Mouse (Mus musculus) CH12.LX (cell line): ENCODE measurements around the gene Per1. TPM values are rescaled to one million over a fixed set of nuclear protein-coding genes. Genes with fewer than 3 reads are reported as not detected.
A peak's percentile ranks its signal among the peaks of the same experiment; 100 is the strongest.

ENCODE experiments used
- DNase-seq: peaks from one replicate; pipeline ENCODE4 v3.0.0-alpha.2; 2013; ENCODE audit errors: extremely low read depth
- H3K27ac ChIP-seq: 2 replicates; pipeline ENCODE4 v1.5.1; 2012; ENCODE audit warnings: low read depth, mild to moderate bottlenecking, control low read depth, moderate library complexity; ENCODE audit not compliant: insufficient read depth
- H3K27me3 ChIP-seq: replicated peaks from 2 replicates; pipeline ENCODE3; 2012; ENCODE audit warnings: inconsistent platforms
- H3K36me3 ChIP-seq, 2 experiments: replicated peaks in 1 of 2; 2 replicates each; pipeline versions ENCODE3 to v1.6.1; 2012; ENCODE audit warnings: inconsistent platforms in 1 of 2, low read length in 1 of 2, mild to moderate bottlenecking in 1 of 2, mixed read lengths in 1 of 2, moderate library complexity in 1 of 2; ENCODE audit not compliant: control insufficient read depth in 1 of 2, insufficient read depth in 1 of 2
- H3K4me1 ChIP-seq, 2 experiments: 2 replicates each; pipeline ENCODE4 v1.6.1; 2012; ENCODE audit warnings: inconsistent platforms in 1 of 2, moderate library complexity in 1 of 2; ENCODE audit not compliant: insufficient read depth in 2 of 2, control insufficient read depth in 1 of 2
- H3K4me2 ChIP-seq: 2 replicates; pipeline ENCODE4 v1.6.1; 2012; ENCODE audit warnings: low read depth, mild to moderate bottlenecking, control low read depth; ENCODE audit not compliant: poor library complexity, insufficient read depth, severe bottlenecking
- H3K4me3 ChIP-seq, 3 experiments: fragments of 150-350 bp in 1 of 3; sonication (generic) in 1 of 3; replicated peaks in 1 of 3; 2 replicates each; pipeline versions ENCODE3 to v1.5.1; 2011 to 2012; ENCODE audit warnings: low read depth in 2 of 3, low read length in 2 of 3, mild to moderate bottlenecking in 2 of 3, moderate library complexity in 2 of 3, control low read depth in 1 of 3, improper control_type of control experiment in 1 of 3, inconsistent platforms in 1 of 3, mixed read lengths in 1 of 3; ENCODE audit not compliant: poor library complexity in 1 of 3
- H3K79me2 ChIP-seq: replicated peaks from 2 replicates; pipeline ENCODE4 v1.6.1; 2012; ENCODE audit warnings: mild to moderate bottlenecking, moderate library complexity; ENCODE audit not compliant: control insufficient read depth, poor library complexity, insufficient read depth, severe bottlenecking; ENCODE audit errors: extremely low read depth
- H3K9ac ChIP-seq: 2 replicates; pipeline ENCODE4 v1.6.1; 2012; ENCODE audit warnings: low read depth, mild to moderate bottlenecking, control low read depth, moderate library complexity; ENCODE audit not compliant: insufficient read depth
- H3K9me3 ChIP-seq: replicated peaks from 2 replicates; pipeline ENCODE3; 2012; ENCODE audit warnings: low read length, inconsistent platforms, mixed read lengths
- BHLHE40 ChIP-seq: IDR thresholded peaks from 2 replicates; pipeline ENCODE4 v1.6.1; 2011; ENCODE audit warnings: mild to moderate bottlenecking, low read depth, low read length, improper control_type of control experiment
- CHD1 ChIP-seq: IDR thresholded peaks from 2 replicates; pipeline ENCODE4 v1.6.1; 2012; ENCODE audit warnings: low read depth, low read length, improper control_type of control experiment, inconsistent platforms
- CHD2 ChIP-seq: IDR thresholded peaks from 2 replicates; pipeline ENCODE4 v1.6.1; 2011; ENCODE audit warnings: low read length, improper control_type of control experiment
- CTCF ChIP-seq, 2 experiments: IDR thresholded peaks in 1 of 2; conservative IDR thresholded peaks in 1 of 2; 2 replicates each; pipeline ENCODE4 v1.5.1; 2011 to 2012; ENCODE audit warnings: low read depth in 2 of 2, low read length in 2 of 2, improper control_type of control experiment in 1 of 2, inconsistent platforms in 1 of 2, mild to moderate bottlenecking in 1 of 2, moderate library complexity in 1 of 2
- E2F4 ChIP-seq: IDR thresholded peaks from 2 replicates; pipeline ENCODE4 v1.6.1; 2011; ENCODE audit warnings: low read depth, low read length, improper control_type of control experiment; ENCODE audit not compliant: insufficient replicate concordance
- ELF1 ChIP-seq: IDR thresholded peaks from 2 replicates; pipeline ENCODE4 v1.6.1; 2014; ENCODE audit warnings: low read depth, mild to moderate bottlenecking, inconsistent platforms, low read length, improper control_type of control experiment
- EP300 ChIP-seq: IDR thresholded peaks from 2 replicates; pipeline ENCODE4 v1.6.1; 2011; ENCODE audit warnings: low read length, improper control_type of control experiment
- ETS1 ChIP-seq: conservative IDR thresholded peaks from 2 replicates; pipeline ENCODE4 v1.6.1; 2012; ENCODE audit warnings: low read depth, mild to moderate bottlenecking, inconsistent platforms, low read length, improper control_type of control experiment, moderate library complexity
- GABPA ChIP-seq: IDR thresholded peaks from 2 replicates; pipeline ENCODE4 v1.6.1; 2012; ENCODE audit warnings: low read depth, low read length, improper control_type of control experiment, inconsistent platforms; ENCODE audit not compliant: insufficient replicate concordance
- HCFC1 ChIP-seq: IDR thresholded peaks from 2 replicates; pipeline ENCODE4 v1.6.1; 2012; ENCODE audit warnings: low read depth, mild to moderate bottlenecking, inconsistent platforms, low read length, improper control_type of control experiment
- IRF4 ChIP-seq: IDR thresholded peaks from 2 replicates; pipeline ENCODE4 v1.6.1; 2014; ENCODE audit warnings: low read depth, mild to moderate bottlenecking, inconsistent platforms, low read length, improper control_type of control experiment
- JUN ChIP-seq: IDR thresholded peaks from 2 replicates; pipeline ENCODE4 v1.6.1; 2011; ENCODE audit warnings: low read depth, mild to moderate bottlenecking, low read length, improper control_type of control experiment, moderate library complexity; ENCODE audit not compliant: insufficient read depth
- JUND ChIP-seq: conservative IDR thresholded peaks from 2 replicates; pipeline ENCODE4 v1.6.1; 2011; ENCODE audit warnings: low read depth, low read length, improper control_type of control experiment
- KAT2A ChIP-seq: IDR thresholded peaks from 2 replicates; pipeline ENCODE4 v1.6.1; 2012; ENCODE audit warnings: low read length, improper control_type of control experiment, inconsistent platforms; ENCODE audit not compliant: insufficient replicate concordance
- MAFK ChIP-seq: IDR thresholded peaks from 2 replicates; pipeline ENCODE4 v1.6.1; 2011; ENCODE audit warnings: low read length, improper control_type of control experiment; ENCODE audit not compliant: insufficient replicate concordance
- MAX ChIP-seq: IDR thresholded peaks from 2 replicates; pipeline ENCODE4 v1.6.1; 2011; ENCODE audit warnings: low read length, improper control_type of control experiment
- MAZ ChIP-seq: IDR thresholded peaks from 2 replicates; pipeline ENCODE4 v1.6.1; 2012; ENCODE audit warnings: low read depth, mild to moderate bottlenecking, inconsistent platforms, low read length, improper control_type of control experiment, moderate library complexity
- MEF2A ChIP-seq: IDR thresholded peaks from 2 replicates; pipeline ENCODE4 v1.6.1; 2014; ENCODE audit warnings: low read depth, mild to moderate bottlenecking, inconsistent platforms, low read length, improper control_type of control experiment, borderline replicate concordance
- MXI1 ChIP-seq: IDR thresholded peaks from 2 replicates; pipeline ENCODE4 v1.6.1; 2011; ENCODE audit warnings: mild to moderate bottlenecking, low read depth, low read length, improper control_type of control experiment
- MYC ChIP-seq: IDR thresholded peaks from 2 replicates; pipeline ENCODE4 v1.6.1; 2011; ENCODE audit warnings: low read depth, mild to moderate bottlenecking, improper control_type of control experiment, low read length
- NELFE ChIP-seq: IDR thresholded peaks from 2 replicates; pipeline ENCODE4 v1.6.1; 2011; ENCODE audit warnings: low read depth, low read length, improper control_type of control experiment
- NRF1 ChIP-seq: IDR thresholded peaks from 2 replicates; pipeline ENCODE4 v1.6.1; 2014; ENCODE audit warnings: low read depth, mild to moderate bottlenecking, inconsistent platforms, low read length, improper control_type of control experiment, moderate library complexity
- PAX5 ChIP-seq: IDR thresholded peaks from 2 replicates; pipeline ENCODE4 v1.6.1; 2012; ENCODE audit warnings: low read length, inconsistent platforms, mixed read lengths
- POLR2A ChIP-seq: IDR thresholded peaks from 2 replicates; pipeline ENCODE4 v1.6.1; 2011; ENCODE audit warnings: low read depth, mild to moderate bottlenecking, improper control_type of control experiment, low read length
- POLR2AphosphoS2 ChIP-seq: IDR thresholded peaks from 2 replicates; pipeline ENCODE4 v1.6.1; 2011; ENCODE audit warnings: low read depth, low read length, improper control_type of control experiment
- RAD21 ChIP-seq: IDR thresholded peaks from 2 replicates; pipeline ENCODE4 v1.6.1; 2011; ENCODE audit warnings: low read depth, mild to moderate bottlenecking, low read length, improper control_type of control experiment, moderate library complexity
- RCOR1 ChIP-seq: conservative IDR thresholded peaks from 2 replicates; pipeline ENCODE4 v1.6.1; 2012; ENCODE audit warnings: low read depth, mild to moderate bottlenecking, inconsistent platforms, low read length, improper control_type of control experiment
- SIN3A ChIP-seq: IDR thresholded peaks from 2 replicates; pipeline ENCODE4 v1.6.1; 2012; ENCODE audit warnings: low read length, improper control_type of control experiment, inconsistent platforms
- SMC3 ChIP-seq: IDR thresholded peaks from 2 replicates; pipeline ENCODE4 v1.6.1; 2011; ENCODE audit warnings: low read depth, low read length, improper control_type of control experiment
- TBP ChIP-seq: conservative IDR thresholded peaks from 2 replicates; pipeline ENCODE4 v1.6.1; 2011; ENCODE audit warnings: low read depth, low read length, improper control_type of control experiment
- TCF12 ChIP-seq: IDR thresholded peaks from 2 replicates; pipeline ENCODE4 v1.6.1; 2014; ENCODE audit warnings: low read depth, mild to moderate bottlenecking, inconsistent platforms, low read length, improper control_type of control experiment
- UBTF ChIP-seq: IDR thresholded peaks from 2 replicates; pipeline ENCODE4 v1.6.1; 2012; ENCODE audit warnings: low read depth, mild to moderate bottlenecking, inconsistent platforms, low read length, improper control_type of control experiment, moderate library complexity
- USF1 ChIP-seq: IDR thresholded peaks from 2 replicates; pipeline ENCODE4 v1.6.1; 2014; ENCODE audit warnings: low read depth, mild to moderate bottlenecking, inconsistent platforms, low read length, improper control_type of control experiment
- USF2 ChIP-seq: conservative IDR thresholded peaks from 2 replicates; pipeline ENCODE4 v1.6.1; 2011; ENCODE audit warnings: low read depth, low read length, improper control_type of control experiment
- ZC3H11A ChIP-seq: IDR thresholded peaks from 2 replicates; pipeline ENCODE4 v1.6.1; 2012; ENCODE audit warnings: low read depth, mild to moderate bottlenecking, inconsistent platforms, low read length, improper control_type of control experiment
- ZKSCAN1 ChIP-seq: IDR thresholded peaks from 2 replicates; pipeline ENCODE4 v1.6.1; 2012; ENCODE audit warnings: low read depth, inconsistent platforms, low read length, improper control_type of control experiment, borderline replicate concordance
- ZMIZ1 ChIP-seq: IDR thresholded peaks from 2 replicates; pipeline ENCODE4 v1.6.1; 2012; ENCODE audit warnings: low read depth, mild to moderate bottlenecking, inconsistent platforms, low read length, improper control_type of control experiment
- ZNF384 ChIP-seq: IDR thresholded peaks from 2 replicates; pipeline ENCODE4 v1.6.1; 2012; ENCODE audit warnings: low read depth, low read length, improper control_type of control experiment, inconsistent platforms
- dilution Hi-C: fragments of 300-500 bp; cut with MboI; formaldehyde crosslinking; loops from 2 replicates; pipeline ENCODE4 v1.14.3; 2020; ENCODE audit warnings: low sequenced_read_pairs; ENCODE audit not compliant: extremely low pct_unique_long_range_greater_than_20kb, extremely low pct_ligation_motif_present
- in situ Hi-C: fragments of 300-500 bp; cut with MboI; formaldehyde crosslinking; loops from 3 replicates; pipeline ENCODE4 v1.14.3; 2019; ENCODE audit warnings: low sequenced_read_pairs, low pct_ligation_motif_present, low pct_unique_long_range_greater_than_20kb, mixed read lengths
- polyA plus RNA-seq: library from polyadenylated mRNA; unstranded; fragments of >175 nt; gene quantifications from 2 replicates; pipeline ENCODE4 v1.2.1, GENCODE M21; 2012; ENCODE audit warnings: low read depth; ENCODE audit not compliant: insufficient read length
- total RNA-seq, 2 experiments: library from RNA; depleted of rRNA; stranded (reverse); fragments of 300-350 nt in 1 of 2; fragments of >200 nt in 1 of 2; gene quantifications; 2 replicates each; pipeline ENCODE4 v1.2.3; 2012 to 2014

The Per1 gene
- total and polyA plus RNA-seq, 3 experiments, result 2.8 to 38.3 (median 11.8) TPM

DNA sequence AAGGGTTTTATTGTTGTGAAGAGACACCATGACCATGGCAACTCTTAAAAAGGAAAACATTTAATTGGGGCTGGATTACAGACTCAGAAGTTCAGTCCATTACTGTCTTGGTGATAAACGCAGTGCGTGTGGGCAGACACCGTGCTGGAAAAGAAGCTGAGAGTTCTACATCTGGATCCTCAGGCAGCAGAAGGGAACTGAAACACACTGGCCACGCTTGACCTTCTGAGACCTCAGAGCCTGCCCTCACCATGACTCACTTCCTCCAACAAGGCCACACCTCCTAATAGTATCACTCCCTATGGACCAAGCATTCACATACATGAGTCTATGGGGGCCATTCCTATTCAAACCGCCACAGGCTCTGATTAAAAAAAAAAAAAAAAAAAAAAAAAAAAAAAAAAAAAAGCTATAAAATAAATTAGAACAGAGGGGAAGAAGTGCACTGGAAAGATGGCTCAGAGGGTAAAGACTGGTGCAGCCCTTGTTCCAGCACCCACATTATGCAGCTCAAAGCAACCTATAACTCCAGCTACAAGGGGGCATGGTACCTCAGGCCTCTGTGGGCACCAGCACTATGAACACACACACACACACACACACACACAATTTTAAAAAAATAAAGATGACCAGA, 16.1 kb upstream of the Per1 start:
- H3K4me3 ChIP-seq, result no peak overlapping the region
- TF ChIP-seq ZKSCAN1 (no peak), ETS1 (peak; percentile 92), CTCF (conservative IDR thresholded peaks at IDR 0.05 in 1 of 2, IDR thresholded peaks at IDR 0.05 in 1 of 2; ENCODE audit: low read depth in 2 of 2, low read length in 2 of 2) (no peak), ZC3H11A (no peak), TBP (peak; percentile 89), EP300 (peak; percentile 98), ZNF384 (peak; percentile 93), MYC (peak; percentile 94), MAFK (peak; percentile 66; the same call in 1 of the 2 replicates), SMC3 (peak; percentile 30), KAT2A (0 out of 2 replicates have a peak, but pooled peaks have one; percentile 45), POLR2A (peak; percentile 79), UBTF (no peak), POLR2AphosphoS2 (no peak), MAX (peak; percentile 84), E2F4 (no peak), RCOR1 (peak; percentile 92; the same call in 1 of the 2 replicates), BHLHE40 (peak; percentile 91), JUND (peak; percentile 94), USF2 (no peak), HCFC1 (peak; percentile 57), NRF1 (no peak), PAX5 (no peak), CHD2 (peak; percentile 56; the same call in 1 of the 2 replicates), JUN (peak; percentile 91), NELFE (peak; percentile 49), GABPA (no peak), MXI1 (peak; percentile 77), TCF12 (peak; percentile 93), ZMIZ1 (0 out of 2 replicates have a peak, but pooled peaks have one; percentile 50), ELF1 (peak; percentile 64; the same call in 1 of the 2 replicates), USF1 (no peak), MEF2A (peak; percentile 89), IRF4 (peak; percentile 99), MAZ (peak; percentile 53), RAD21 (peak; percentile 1), CHD1 (no peak), SIN3A (peak; percentile 89)
- TF ChIP-seq, all 38 proteins: peak for 26
- peaks cover 24 to 54% of the 10 kb centered on the region in 2 experiments for H3K4me1 ChIP-seq
- peak overlapping the region; percentile 76 for H3K4me2 ChIP-seq
- peak overlapping the region; percentile 60 for H3K27ac ChIP-seq
- H3K9me3 ChIP-seq, result peaks cover 4% of the 10 kb centered on the region
- in situ Hi-C loops, result loop anchor here (25.0 kb wide), 1 partner anchor 933 kb away; the partner anchor contains the start of genes Acadvl, Dlg4 and Dvl2
- peaks cover 17% of the 10 kb centered on the region for H3K27me3 ChIP-seq
- H3K9ac ChIP-seq, result no peak overlapping the region
- H3K79me2 ChIP-seq, result no peaks in the 10 kb centered on the region
- dilution Hi-C loops, result no loop called here
- DNase-seq, result peak; percentile 92
- H3K36me3 ChIP-seq, result no peaks in the 10 kb centered on the region
